Mouse (Mus musculus) adrenal gland, adult 2 months (tissue): Measurements from ENCODE around the gene Stat4. TPM values are rescaled to one million over a fixed set of nuclear protein-coding genes. Genes with fewer than 3 reads are reported as not detected.
A peak's percentile ranks its signal among the peaks of the same experiment; 100 is the strongest.
"Not testable (repeated sequence)": the region's sequence is repeated elsewhere in the genome, so short reads cannot be mapped to it uniquely, and the experiment has no call there.

Experiments
- DNase-seq: peaks from one replicate; pipeline ENCODE4 v3.0.0; 2021
- polyA plus RNA-seq: library from polyadenylated mRNA; depleted of rRNA; stranded (reverse); fragments of >200 nt; gene quantifications from 2 replicates; pipeline ENCODE4 v1.2.3, GENCODE M21; 2012
- total RNA-seq, 2 experiments: library from RNA; stranded (reverse); gene quantifications; 2 replicates each; pipeline ENCODE4 v1.2.3; 2021

Stat4 gene
- total and polyA plus RNA-seq, 3 experiments = 0.28 to 0.43 TPM; not detected in 1

GRCm38 (mm10) chr1:52034816-52035752 lies 48.1 kb downstream of the Stat4 start:
- no peak for DNase-seq

- DNase-seq = no peak
Measured at GRCm38 (mm10) chr1:52039151-52039550, 52.2 kb downstream of the Stat4 start.

- DNase-seq = no peak
Measured at GRCm38 (mm10) chr1:52039626-52040025, 52.7 kb downstream of the Stat4 start.

DNA sequence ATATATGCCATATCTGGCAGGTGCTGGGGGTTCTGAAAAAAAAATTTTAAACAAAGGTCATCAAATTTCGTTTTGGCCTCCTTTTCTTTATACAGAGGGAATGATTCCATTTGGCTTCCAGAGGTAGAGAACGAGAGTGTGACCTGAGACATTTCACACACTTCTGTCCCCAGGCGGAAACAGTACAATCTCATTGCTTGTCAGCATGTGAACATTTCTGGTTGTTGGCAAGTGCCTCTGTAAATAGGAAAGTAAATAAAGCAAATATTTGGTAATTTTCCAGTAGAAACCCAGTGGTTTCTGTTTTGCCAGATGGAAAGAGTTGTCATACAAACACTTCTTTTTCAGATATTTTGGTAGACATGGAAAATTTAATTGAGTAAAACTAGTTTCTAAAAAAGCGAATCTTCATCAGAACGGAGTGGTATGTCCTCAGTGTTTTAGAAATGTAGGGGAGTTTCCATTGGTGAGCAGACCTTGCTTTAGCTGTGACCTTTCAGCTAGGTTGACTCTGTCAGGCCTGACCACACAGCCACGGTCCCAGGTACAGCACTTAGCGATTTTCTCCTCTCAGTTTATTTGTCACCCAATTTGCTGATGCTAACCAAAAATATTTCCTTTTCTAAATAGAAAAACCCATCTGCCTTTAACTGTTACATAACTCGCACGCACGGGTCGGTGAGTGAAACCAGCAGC lies 53.6 kb downstream of the Stat4 start:
- peak; percentile 5 for DNase-seq

GRCm38 (mm10) chr1:52043191-52043590 lies 56.2 kb downstream of the Stat4 start:
- DNase-seq = no peak

- DNase-seq = not testable (repeated sequence)
Measured at GRCm38 (mm10) chr1:52046891-52047290, 59.9 kb downstream of the Stat4 start.

DNA sequence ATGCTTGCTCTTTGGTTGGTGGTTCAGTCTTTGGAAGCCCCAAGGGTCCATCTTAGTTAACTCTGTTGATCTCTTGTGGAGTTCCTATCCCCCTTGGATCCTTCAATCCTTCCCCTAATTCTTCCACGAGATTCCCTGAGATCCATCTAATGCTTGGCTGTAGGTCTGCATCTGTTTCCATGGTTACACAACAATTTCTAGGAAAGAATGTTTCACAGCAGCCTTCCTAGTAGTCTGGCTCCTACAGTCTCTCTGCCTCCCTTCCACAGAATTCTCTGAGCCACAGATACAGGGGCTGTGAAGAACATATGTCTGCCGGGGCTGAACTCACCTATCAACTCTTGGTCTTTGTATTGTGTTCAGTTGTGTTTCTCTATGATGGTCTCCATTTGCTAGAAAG lies 61.8 kb downstream of the Stat4 start:
- no peak for DNase-seq

DNA sequence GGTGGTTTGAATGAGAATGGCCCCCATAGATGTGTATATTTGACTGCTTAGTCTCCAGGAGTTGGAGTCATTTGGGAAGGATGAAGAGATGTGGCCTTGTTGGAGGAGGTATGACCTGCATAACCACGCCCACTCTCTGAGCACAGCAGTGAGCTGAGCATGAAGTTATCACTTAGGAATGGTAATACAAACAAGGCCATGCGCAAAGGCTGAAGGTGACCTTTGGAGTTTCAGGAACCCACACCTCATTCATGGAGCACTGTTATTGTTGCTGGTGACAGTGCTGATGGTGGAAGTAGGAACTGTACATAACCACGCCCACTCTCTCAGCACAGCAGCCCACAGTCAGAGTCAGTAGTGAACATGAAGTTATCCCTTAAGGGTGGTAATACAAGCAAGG lies 62.9 kb downstream of the Stat4 start:
- DNase-seq = no peak

- no peak for DNase-seq
Measured at GRCm38 (mm10) chr1:52051542-52051941, 64.6 kb downstream of the Stat4 start.

DNA sequence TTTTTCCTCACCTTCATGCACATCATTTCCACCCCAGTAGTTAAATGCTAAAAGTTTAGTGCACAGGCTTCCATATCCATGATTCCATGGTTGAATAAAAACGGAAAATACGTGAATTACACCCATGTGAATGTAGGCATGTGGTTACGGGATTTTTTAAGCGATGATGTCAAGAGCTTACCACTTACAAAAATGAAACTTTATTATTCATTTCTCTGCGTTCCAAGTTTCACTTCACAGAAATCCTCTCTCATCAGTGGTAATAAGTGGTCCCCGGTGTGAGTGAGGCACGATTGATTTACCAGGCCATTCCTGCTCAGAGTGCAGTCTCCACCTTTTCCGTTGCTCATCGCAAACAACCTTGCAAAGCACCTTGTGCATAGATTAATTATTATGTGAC lies 66.0 kb downstream of the Stat4 start:
- no peak for DNase-seq

- DNase-seq = no peak
Measured at GRCm38 (mm10) chr1:52055947-52056346, 69.0 kb downstream of the Stat4 start.

GRCm38 (mm10) chr1:52057153-52057552 lies 70.2 kb downstream of the Stat4 start:
- no peak for DNase-seq

- DNase-seq = no peak
Measured at GRCm38 (mm10) chr1:52066276-52066675, 79.3 kb downstream of the Stat4 start.

DNA sequence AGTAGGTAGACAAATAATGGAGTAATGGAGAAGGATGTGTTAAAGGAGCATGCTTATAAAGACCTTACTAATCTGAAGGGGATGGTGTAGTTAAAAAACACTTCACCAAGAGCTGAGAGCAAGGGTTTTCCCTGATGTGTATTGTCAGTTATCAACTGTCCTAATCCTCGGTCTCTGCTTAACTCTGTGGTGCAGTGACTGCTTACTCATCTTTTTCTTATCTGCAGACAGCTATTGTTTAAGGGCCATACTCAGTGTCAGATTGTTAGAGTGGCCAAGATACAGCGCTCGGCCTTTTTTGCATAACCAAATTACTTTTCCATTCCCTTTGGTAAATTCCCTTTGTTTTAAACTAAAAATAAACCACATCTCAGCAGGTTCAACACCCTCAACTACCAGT lies 79.7 kb downstream of the Stat4 start:
- DNase-seq = no peak

GRCm38 (mm10) chr1:52079724-52080367 lies 92.9 kb downstream of the Stat4 start:
- no peak for DNase-seq

DNA sequence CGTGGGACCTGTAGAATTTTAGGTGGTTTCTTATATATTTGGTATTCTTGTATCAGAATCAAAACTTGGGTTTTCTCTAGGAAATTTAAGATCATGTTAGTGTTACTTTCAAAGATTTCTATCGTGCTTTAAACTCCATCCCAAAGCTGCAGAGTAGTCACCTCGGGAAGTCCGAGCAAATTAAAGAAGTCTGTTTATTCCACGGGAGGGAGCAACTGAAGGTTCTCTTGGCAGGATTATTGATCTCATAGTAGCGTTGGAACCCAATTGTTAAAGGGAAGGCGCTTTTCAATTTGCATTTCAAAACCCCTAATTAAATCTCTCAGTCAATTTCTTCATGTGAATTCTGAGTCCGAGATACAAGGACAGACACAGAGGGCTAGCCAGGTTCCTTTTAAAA lies 93.4 kb downstream of the Stat4 start:
- DNase-seq = no peak

GRCm38 (mm10) chr1:52086236-52086635 lies 99.3 kb downstream of the Stat4 start:
- no peak for DNase-seq

DNA sequence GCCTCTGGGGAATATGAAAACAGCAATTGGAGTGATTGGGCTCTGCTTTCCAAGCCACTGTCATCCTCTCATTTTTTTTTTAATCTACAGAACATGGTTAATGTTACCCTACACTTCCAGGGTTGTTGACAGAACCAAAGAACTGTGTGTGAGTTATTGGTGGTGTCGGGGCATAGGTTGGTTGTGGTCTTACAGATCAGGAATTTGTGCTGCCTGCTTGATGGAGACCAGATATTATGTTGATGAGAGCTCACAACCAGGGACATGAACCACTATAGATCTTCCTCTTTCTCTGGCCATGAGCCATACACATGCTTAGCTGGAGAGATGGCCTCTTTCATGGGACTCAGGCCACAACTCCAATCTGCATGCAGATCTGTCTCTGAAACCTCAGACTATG lies 100.2 kb downstream of the Stat4 start:
- no peak for DNase-seq

GRCm38 (mm10) chr1:52088634-52089033 lies 101.7 kb downstream of the Stat4 start:
- DNase-seq = no peak

- DNase-seq = peak; percentile 20
Measured at GRCm38 (mm10) chr1:52098618-52099232, 111.8 kb downstream of the Stat4 start.

GRCm38 (mm10) chr1:52100496-52100895 lies 113.5 kb downstream of the Stat4 start:
- no peak for DNase-seq

GRCm38 (mm10) chr1:52102795-52103194 lies 115.8 kb downstream of the Stat4 start:
- DNase-seq = no peak
